Mouse (Mus musculus) G1E (cell line): ENCODE data around the gene Pid1.

Experiments used
- CTCF ChIP-seq: IDR thresholded peaks from 2 replicates; pipeline ENCODE4 v1.5.1; 2012; ENCODE audit warnings: low read depth, low read length, inconsistent platforms, mixed read lengths
- GATA1 ChIP-seq: IDR thresholded peaks from 2 replicates; pipeline ENCODE4 v1.6.1; 2012; ENCODE audit warnings: borderline replicate concordance, low read length, inconsistent platforms, mixed read lengths
- POLR2AphosphoS5 ChIP-seq: IDR thresholded peaks from 2 replicates; pipeline ENCODE4 v1.6.1; 2012; ENCODE audit warnings: low read depth, low read length, inconsistent platforms; ENCODE audit not compliant: insufficient replicate concordance

GRCm38 (mm10) chr1:84154725-84155584 lies 209.0 kb downstream of the Pid1 start:
- TF ChIP-seq CTCF (no peak), POLR2AphosphoS5 (no peak), GATA1 (no peak)
